Mouse (Mus musculus) heart, adult 2 months (tissue): ENCODE results near the gene Mmab. TPM values are rescaled to one million over a fixed set of nuclear protein-coding genes. Genes with fewer than 3 reads are reported as not detected.

Source experiments
- DNase-seq, 2 experiments: peaks; one replicate each; pipeline ENCODE4 v3.0.0; 2021
- H3K27ac ChIP-seq: fragments of 200-600 bp; 2 replicates; pipeline ENCODE4 v1.8.1; 2022
- H3K27me3 ChIP-seq: fragments of 200-500 bp; 2 replicates; pipeline ENCODE4 v1.6.1; 2012; ENCODE audit warnings: mild to moderate bottlenecking, low read length, inconsistent platforms, mixed read lengths; ENCODE audit not compliant: control insufficient read depth, insufficient read depth
- H3K36me3 ChIP-seq: fragments of 200-500 bp; 2 replicates; pipeline ENCODE4 v1.6.1; 2012; ENCODE audit warnings: low read length, inconsistent platforms; ENCODE audit not compliant: control insufficient read depth, insufficient read depth
- H3K4me1 ChIP-seq: fragments of 200-500 bp; 2 replicates; pipeline ENCODE4 v1.6.1; 2011; ENCODE audit warnings: low read length; ENCODE audit not compliant: control insufficient read depth, insufficient read depth
- H3K4me3 ChIP-seq: fragments of 200-600 bp; 2 replicates; pipeline ENCODE4 v1.8.1; 2022
- H3K79me2 ChIP-seq: fragments of 200-500 bp; replicated peaks from 2 replicates; pipeline ENCODE4 v1.6.1; 2012; ENCODE audit warnings: mild to moderate bottlenecking, inconsistent platforms, low read length, moderate library complexity, mixed read lengths; ENCODE audit not compliant: control insufficient read depth, insufficient read depth
- H3K9ac ChIP-seq: fragments of 200-500 bp; 2 replicates; pipeline ENCODE4 v1.6.1; 2012; ENCODE audit warnings: low read depth, mild to moderate bottlenecking, control low read depth, inconsistent platforms, low read length, mixed read lengths
- CTCF ChIP-seq: fragments of 200-600 bp; IDR thresholded peaks from 2 replicates; pipeline ENCODE4 v1.8.1; 2022; ENCODE audit warnings: antibody characterized with exemption, mild to moderate bottlenecking, moderate library complexity
- EP300 ChIP-seq: fragments of 200-500 bp; IDR thresholded peaks from 2 replicates; pipeline ENCODE4 v1.6.1; 2011; ENCODE audit warnings: low read depth, low read length, control low read depth; ENCODE audit not compliant: insufficient read depth
- POLR2A ChIP-seq: fragments of 200-500 bp; IDR thresholded peaks from 2 replicates; pipeline ENCODE4 v1.6.1; 2011; ENCODE audit warnings: mild to moderate bottlenecking, low read depth, low read length, control low read depth; ENCODE audit not compliant: insufficient read depth
- WGBS: fragments of 180-500 bp; shearing (Covaris S2); methylation state at CpG from one replicate; pipeline ENCODE4 v1.1.7; 2018; 5-methylcytosine and 5-hydroxymethylcytosine counted together
- intact Hi-C: fragments of 180-260 bp; cut with DNase I; formaldehyde crosslinking; loops from one replicate; pipeline ENCODE4 v1.15.1; 2025
- polyA plus RNA-seq: library from polyadenylated mRNA; depleted of rRNA; stranded (reverse); fragments of >200 nt; gene quantifications from 2 replicates; pipeline ENCODE4 v1.2.3, GENCODE M21; 2012
- total RNA-seq, 2 experiments: library from RNA; stranded (reverse); gene quantifications; 2 replicates each; pipeline ENCODE4 v1.2.3; 2021

Gene Mmab
- total and polyA plus RNA-seq, 3 experiments: 19.4 to 24.7 (median 21.0) TPM

DNA sequence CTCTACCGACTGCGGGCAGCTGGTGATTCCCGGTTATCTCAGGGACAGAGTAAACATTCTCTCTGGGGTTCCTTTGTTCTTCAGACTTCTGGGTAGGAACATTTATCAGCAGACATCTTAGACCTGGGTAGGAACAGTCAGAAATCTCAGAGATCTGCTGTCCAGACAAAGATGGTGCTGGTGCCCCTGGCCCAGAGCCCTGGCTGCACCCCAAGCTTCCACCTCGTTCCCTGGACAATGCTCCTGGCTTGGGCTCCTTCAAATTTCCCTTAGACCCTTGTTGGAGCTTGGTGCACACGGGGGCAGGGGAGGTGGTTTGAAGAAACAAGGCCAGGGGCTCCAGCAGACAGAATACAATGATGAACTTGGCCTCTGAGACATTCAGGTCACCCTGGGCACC is 21.3 kb downstream of the Mmab start:
- TF ChIP-seq POLR2A (no peak), EP300 (no peak), CTCF (no peak)
- H3K4me3 ChIP-seq: no peak overlapping the region
- H3K79me2 ChIP-seq: no peaks in the 10 kb centered on the region
- H3K27ac ChIP-seq: no peak overlapping the region
- H3K36me3 ChIP-seq: no peaks in the 10 kb centered on the region
- no peaks in the 10 kb centered on the region for H3K4me1 ChIP-seq
- intact Hi-C loops: no loop called here
- 20% methylated on average over 5 of the region's 5 CpGs for WGBS
- DNase-seq: no peak
- no peak overlapping the region for H3K9ac ChIP-seq
- H3K27me3 ChIP-seq: no peaks in the 10 kb centered on the region

DNA sequence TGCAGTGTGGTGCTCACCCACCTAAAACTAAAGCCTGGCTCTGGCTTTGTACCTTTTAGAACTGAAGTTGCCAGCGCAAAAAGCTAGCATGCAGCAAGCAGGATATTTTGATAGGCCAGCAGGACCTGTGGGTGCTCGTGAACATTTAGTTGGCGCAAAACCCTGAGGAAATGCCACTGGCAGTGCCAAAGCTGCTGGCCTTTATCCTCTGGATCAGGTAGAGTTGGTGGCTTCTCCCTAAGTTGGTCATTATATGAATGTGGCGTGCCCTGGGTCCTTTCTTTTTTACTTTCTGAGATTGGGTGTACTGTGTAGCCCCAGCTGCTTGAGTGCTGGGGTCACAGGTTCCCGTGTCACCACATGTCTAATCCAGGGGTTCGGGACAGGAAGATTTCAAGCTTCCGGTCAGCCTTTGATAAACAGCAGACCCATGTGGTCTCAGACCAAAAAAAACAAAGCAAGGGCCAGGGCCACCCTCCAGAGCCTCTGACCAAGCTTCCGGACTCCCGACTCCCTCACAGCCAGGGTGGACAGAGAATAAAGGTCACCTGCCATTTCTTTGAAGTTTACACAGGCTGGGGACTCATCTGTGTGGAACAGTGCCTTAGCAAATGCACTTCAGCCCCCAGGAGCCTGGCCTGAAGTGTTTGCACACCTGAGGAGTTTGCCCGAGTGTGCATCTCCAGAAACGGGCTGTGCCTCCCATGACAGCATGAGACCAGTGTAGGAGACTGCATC is 22.1 kb downstream of the Mmab start:
- Histone ChIP-seq H3K27me3 (no peaks in the 10 kb centered on the region), H3K9ac (no peak overlapping the region), H3K4me1 (no peaks in the 10 kb centered on the region), H3K36me3 (no peaks in the 10 kb centered on the region), H3K27ac (no peak overlapping the region), H3K79me2 (no peaks in the 10 kb centered on the region), H3K4me3 (no peak overlapping the region)
- 49% methylated on average over 11 of the region's 11 CpGs for WGBS
- no peak for TF ChIP-seq POLR2A
- no peak for TF ChIP-seq EP300
- no peak for TF ChIP-seq CTCF
- no peak for DNase-seq
- intact Hi-C loops: no loop called here

DNA sequence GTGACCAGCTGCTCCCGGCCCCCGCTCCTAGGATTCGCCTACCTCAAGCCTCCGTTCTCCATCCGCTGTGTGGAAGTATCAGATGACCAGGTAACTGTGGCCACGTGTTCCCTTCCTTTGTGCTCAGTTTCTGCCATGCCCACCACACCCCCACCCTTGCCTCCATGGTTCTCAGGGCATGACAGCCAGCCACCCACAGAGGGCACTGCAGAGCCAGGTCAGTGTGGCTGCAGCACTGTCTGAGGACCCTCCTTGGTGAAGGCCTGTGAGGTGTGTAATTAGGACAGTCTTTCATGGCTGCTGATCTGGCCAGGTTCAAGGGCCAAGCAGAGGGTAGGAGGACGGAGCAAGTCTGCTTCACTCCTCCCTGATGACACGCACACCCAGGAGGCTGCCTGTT is 25.3 kb downstream of the Mmab start:
- Histone ChIP-seq H3K27ac (no peak overlapping the region), H3K4me3 (no peak overlapping the region), H3K27me3 (no peaks in the 10 kb centered on the region), H3K36me3 (no peaks in the 10 kb centered on the region), H3K9ac (no peak overlapping the region), H3K79me2 (no peaks in the 10 kb centered on the region), H3K4me1 (peaks cover 1% of the 10 kb centered on the region)
- DNase-seq: no peak
- intact Hi-C loops: no loop called here
- no peak for TF ChIP-seq EP300
- TF ChIP-seq CTCF: peak; percentile 57
- TF ChIP-seq POLR2A: no peak
- WGBS: 90% methylated on average over 8 of the region's 8 CpGs

- Histone ChIP-seq H3K79me2 (no peaks in the 10 kb centered on the region), H3K4me3 (no peak overlapping the region), H3K36me3 (no peaks in the 10 kb centered on the region), H3K4me1 (peaks cover 3% of the 10 kb centered on the region), H3K27ac (no peak overlapping the region), H3K27me3 (no peaks in the 10 kb centered on the region), H3K9ac (no peak overlapping the region)
- 59% methylated on average over 8 of the region's 8 CpGs for WGBS
- TF ChIP-seq EP300 (no peak), POLR2A (no peak)
- intact Hi-C loops: no loop called here
- no peak for DNase-seq
Observed at GRCm38 (mm10) chr5:114416855-114417254, 27.0 kb downstream of the Mmab start.

- DNase-seq: no peak
- intact Hi-C loops: no loop called here
- Histone ChIP-seq H3K27me3 (no peaks in the 10 kb centered on the region), H3K4me1 (peaks cover 3% of the 10 kb centered on the region), H3K36me3 (no peaks in the 10 kb centered on the region), H3K27ac (no peak overlapping the region), H3K9ac (no peak overlapping the region), H3K79me2 (no peaks in the 10 kb centered on the region), H3K4me3 (no peak overlapping the region)
- WGBS: 86% methylated on average over 5 of the region's 5 CpGs
- no peak for TF ChIP-seq EP300
- TF ChIP-seq POLR2A: no peak
- no peak for TF ChIP-seq CTCF
Observed at GRCm38 (mm10) chr5:114415606-114416005, 28.3 kb downstream of the Mmab start.

DNA sequence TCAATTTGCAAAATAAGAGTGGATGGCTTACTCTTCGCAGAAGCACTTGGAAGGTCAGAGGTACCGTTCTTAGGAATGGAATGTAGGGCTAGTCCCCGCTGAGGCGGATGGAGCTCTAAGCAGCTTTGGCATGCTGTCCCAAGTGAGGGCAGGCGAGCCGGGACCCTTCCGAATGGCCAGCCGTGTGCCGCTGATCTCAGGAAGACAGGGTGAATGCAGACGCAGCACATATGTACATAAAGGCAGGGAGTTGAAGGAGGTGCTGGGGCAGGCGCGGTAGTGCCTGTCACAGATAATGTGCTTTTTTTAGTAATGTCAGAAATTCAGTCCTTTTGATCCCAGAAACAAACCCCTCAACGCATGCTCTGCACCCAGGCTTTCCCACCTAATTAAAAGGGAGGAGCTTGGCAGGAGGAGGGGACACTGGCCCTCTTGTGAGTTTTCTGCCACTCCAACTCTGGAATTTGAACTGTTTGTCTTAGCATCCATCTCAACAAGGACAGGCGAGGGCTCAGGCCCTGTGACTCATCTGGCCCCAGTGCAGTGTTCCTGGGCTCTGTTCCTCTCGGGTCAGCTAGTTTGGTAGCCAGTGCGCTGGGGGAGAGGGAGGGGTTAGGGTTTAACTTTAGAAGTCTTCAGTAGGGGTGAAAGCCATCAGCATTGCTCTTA is 30.7 kb downstream of the Mmab start:
- Histone ChIP-seq H3K4me1 (peaks cover 3% of the 10 kb centered on the region), H3K27me3 (no peaks in the 10 kb centered on the region), H3K79me2 (no peaks in the 10 kb centered on the region), H3K36me3 (no peaks in the 10 kb centered on the region), H3K4me3 (no peak overlapping the region), H3K27ac (no peak overlapping the region), H3K9ac (no peak overlapping the region)
- no peak for TF ChIP-seq CTCF
- TF ChIP-seq EP300: 0 out of 2 replicates have a peak, but pooled peaks have one; percentile 9
- no peak for TF ChIP-seq POLR2A
- peak in 1 of 2 experiments; percentile 52 for DNase-seq
- intact Hi-C loops: no loop called here
- WGBS: 62% methylated on average over 16 of the region's 16 CpGs
